Mouse (Mus musculus): Measurements from ENCODE around the gene Nkiras1. TPM values are rescaled to one million over a fixed set of nuclear protein-coding genes. Genes with fewer than 3 reads are reported as not detected.
A peak's percentile ranks its signal among the peaks of the same experiment; 100 is the strongest.
"Not testable (repeated sequence)": the region's sequence is repeated elsewhere in the genome, so short reads cannot be mapped to it uniquely, and the experiment has no call there.

The Nkiras1 gene
- polyA plus RNA-seq (2012; rRNA removed): 1.2 and 1.3 TPM in 2 replicates

DNA sequence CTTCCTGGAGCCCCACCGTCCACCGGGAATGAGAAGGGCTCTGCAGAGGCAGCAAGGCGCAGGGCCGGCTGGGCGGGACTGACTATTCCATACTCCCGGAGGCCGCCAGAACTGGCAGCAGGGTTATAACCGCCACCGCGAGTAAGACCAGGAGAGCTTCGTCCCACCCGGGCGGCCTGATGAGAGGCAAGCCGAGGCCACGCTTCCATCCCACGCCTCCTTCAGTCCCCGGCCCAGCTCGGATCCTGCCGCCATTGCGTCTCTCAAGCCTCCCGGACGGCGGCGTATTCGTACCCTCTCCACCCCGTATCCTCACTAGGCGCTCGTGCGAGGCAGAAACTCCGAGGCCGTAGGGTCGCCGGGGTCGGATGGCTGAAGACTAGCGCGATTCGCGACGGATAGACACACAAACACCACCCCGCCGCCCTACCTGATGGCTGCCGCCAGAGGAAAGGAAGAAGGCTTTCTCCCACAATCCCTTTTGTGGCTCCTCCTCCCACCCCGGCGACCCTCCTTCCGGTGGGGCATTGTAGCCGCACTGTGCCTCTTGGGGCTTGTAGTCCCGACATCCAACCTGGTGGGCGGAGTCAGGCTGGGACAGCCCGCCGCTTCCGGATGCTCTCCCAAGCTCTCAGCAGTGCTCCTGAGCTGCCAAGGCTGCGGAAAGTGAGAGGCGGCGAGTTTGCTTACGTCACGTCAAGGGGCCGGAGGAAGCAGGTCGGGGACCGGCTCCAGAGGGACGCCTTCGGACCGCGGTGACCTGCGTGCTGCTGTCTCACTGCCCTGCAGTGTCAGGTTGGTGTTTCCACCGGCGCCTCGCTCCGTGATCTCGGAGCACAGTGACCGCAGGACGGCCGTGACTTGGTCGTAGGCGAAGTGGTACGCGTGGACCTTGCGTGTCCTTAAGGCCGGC, at the start of gene Nkiras1, which contains the start of gene Rpl15:
Gene Nkiras1 (plus strand): TSS at position 608 of the 913 bp plus-strand sequence.
Gene Rpl15 (minus strand): TSS at position 863 of the 913 bp plus-strand sequence.
- TF ChIP-seq POLR2A (IDR thresholded peaks at IDR 0.05; ENCODE audit: low read depth, low read length): peak; percentile 52
- TF ChIP-seq CTCF (IDR thresholded peaks at IDR 0.05; ENCODE audit: extremely low read depth, insufficient read depth, insufficient read length, insufficient replicate concordance): no peak
- peak within 1 kb of the TSS; percentile 87 for H3K4me3 ChIP-seq (ENCODE audit: extremely low read depth, insufficient read depth, insufficient read length)
- peak within 1 kb of the TSS; percentile 68 for H3K27ac ChIP-seq (ENCODE audit: insufficient read depth, low read length)
- H3K4me1 ChIP-seq (ENCODE audit: control insufficient read depth, insufficient read depth, insufficient read length): no peaks in the 10 kb centered on the region
- peak; percentile 89 to 97 for DNase-seq (ENCODE audit: low read depth in 1 of 2, low spot score in 2 of 2)
- H3K36me3 ChIP-seq (ENCODE audit: control insufficient read depth, insufficient read depth, low read length): peaks cover 12% of the 10 kb centered on the region
- WGBS: under 1% methylated on average over 76 of the region's 78 CpGs
- no peaks in the 10 kb centered on the region for H3K27me3 ChIP-seq (ENCODE audit: control insufficient read depth, insufficient read depth, low read length)

GRCm38 (mm10) chr14:18221977-18222376, 49.0 kb upstream of the Nkiras1 start:
- 94% methylated on average over 6 of the region's 6 CpGs for WGBS
- Histone ChIP-seq H3K27ac (ENCODE audit: insufficient read depth, low read length) (no peak overlapping the region), H3K4me3 (ENCODE audit: extremely low read depth, insufficient read depth, insufficient read length) (no peak overlapping the region), H3K36me3 (ENCODE audit: control insufficient read depth, insufficient read depth, low read length) (no peaks in the 10 kb centered on the region), H3K4me1 (ENCODE audit: control insufficient read depth, insufficient read depth, insufficient read length) (no peaks in the 10 kb centered on the region), H3K27me3 (ENCODE audit: control insufficient read depth, insufficient read depth, low read length) (no peaks in the 10 kb centered on the region)
- no peak for TF ChIP-seq POLR2A (IDR thresholded peaks at IDR 0.05; ENCODE audit: low read depth, low read length)
- TF ChIP-seq CTCF (IDR thresholded peaks at IDR 0.05; ENCODE audit: extremely low read depth, insufficient read depth, insufficient read length, insufficient replicate concordance): no peak
- no peak for DNase-seq (ENCODE audit: low read depth in 1 of 2, low spot score in 2 of 2)

GRCm38 (mm10) chr14:18225431-18225830, 45.5 kb upstream of the Nkiras1 start:
- not testable (repeated sequence) for H3K36me3 ChIP-seq (ENCODE audit: control insufficient read depth, insufficient read depth, low read length); H3K27me3 ChIP-seq (ENCODE audit: control insufficient read depth, insufficient read depth, low read length); H3K4me3 ChIP-seq (ENCODE audit: extremely low read depth, insufficient read depth, insufficient read length); H3K4me1 ChIP-seq (ENCODE audit: control insufficient read depth, insufficient read depth, insufficient read length); DNase-seq (ENCODE audit: low read depth in 1 of 2, low spot score in 2 of 2); H3K27ac ChIP-seq (ENCODE audit: insufficient read depth, low read length)
- WGBS: 95% methylated on average over 11 of the region's 11 CpGs

DNA sequence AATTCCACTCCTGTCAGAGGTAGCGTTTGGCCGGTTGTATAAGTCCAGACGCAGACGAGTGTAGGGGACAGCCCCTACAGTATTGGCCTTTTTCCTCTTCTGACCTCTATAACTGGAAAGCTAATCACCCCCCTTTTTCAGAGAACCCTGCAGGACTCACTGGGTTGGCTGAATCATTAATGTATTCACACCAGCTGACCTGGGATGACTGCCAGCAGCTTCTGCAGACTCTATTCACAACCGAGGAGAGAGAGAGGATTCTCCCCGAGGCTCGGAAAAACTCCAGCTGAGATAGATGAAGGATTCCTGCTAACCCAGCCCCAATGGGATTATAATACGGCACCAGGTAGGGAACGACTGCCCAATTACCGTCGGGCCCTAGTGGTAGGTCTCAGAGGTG, 44.8 kb upstream of the Nkiras1 start:
- not testable (repeated sequence) for DNase-seq (ENCODE audit: low read depth in 1 of 2, low spot score in 2 of 2); H3K36me3 ChIP-seq (ENCODE audit: control insufficient read depth, insufficient read depth, low read length); H3K27me3 ChIP-seq (ENCODE audit: control insufficient read depth, insufficient read depth, low read length); H3K4me3 ChIP-seq (ENCODE audit: extremely low read depth, insufficient read depth, insufficient read length); H3K27ac ChIP-seq (ENCODE audit: insufficient read depth, low read length); H3K4me1 ChIP-seq (ENCODE audit: control insufficient read depth, insufficient read depth, insufficient read length)
- WGBS: 91% methylated on average over 11 of the region's 11 CpGs

DNA sequence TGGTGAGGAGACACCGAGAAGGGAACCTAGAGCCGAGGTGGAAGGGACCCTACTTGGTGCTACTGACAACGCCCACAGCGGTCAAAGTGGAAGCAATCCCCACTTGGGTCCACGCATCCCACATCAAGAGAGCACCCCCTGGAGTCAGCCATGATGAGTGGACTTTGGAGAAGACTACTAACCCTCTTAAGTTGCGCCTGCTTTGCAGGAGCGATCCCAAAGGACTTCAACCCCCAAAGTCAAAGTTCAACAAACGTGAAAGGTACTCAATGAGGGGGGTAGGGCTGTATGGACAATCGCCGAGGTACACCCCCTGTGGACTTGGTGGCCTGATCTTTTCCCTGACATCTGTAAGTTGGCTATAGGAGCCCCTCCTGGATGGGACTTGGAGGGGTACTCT, 41.2 kb upstream of the Nkiras1 start:
- DNase-seq (ENCODE audit: low read depth in 1 of 2, low spot score in 2 of 2); H3K4me1 ChIP-seq (ENCODE audit: control insufficient read depth, insufficient read depth, insufficient read length): not testable (repeated sequence)
- 91% methylated on average over 10 of the region's 10 CpGs for WGBS

DNA sequence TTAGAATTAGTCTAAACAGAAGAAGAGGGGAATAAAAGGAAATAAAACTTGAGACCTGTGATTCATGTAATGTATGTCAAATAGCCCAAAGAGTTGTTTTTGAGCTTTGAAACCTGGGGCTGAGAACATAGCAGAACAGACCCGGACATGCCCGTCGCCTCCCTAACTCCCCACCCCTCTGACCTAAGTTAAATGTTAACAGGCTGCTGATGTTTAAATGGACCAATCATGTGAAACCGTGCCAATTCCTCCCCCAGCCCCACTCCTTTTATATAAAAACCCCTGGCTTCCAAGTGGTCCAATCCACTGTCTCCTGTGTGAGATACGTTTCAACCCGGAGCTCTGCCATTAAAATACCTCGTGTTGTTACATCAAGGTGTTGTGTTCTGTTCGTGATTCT, 39.1 kb upstream of the Nkiras1 start:
- H3K27ac ChIP-seq (ENCODE audit: insufficient read depth, low read length); H3K4me1 ChIP-seq (ENCODE audit: control insufficient read depth, insufficient read depth, insufficient read length); H3K27me3 ChIP-seq (ENCODE audit: control insufficient read depth, insufficient read depth, low read length); H3K36me3 ChIP-seq (ENCODE audit: control insufficient read depth, insufficient read depth, low read length); DNase-seq (ENCODE audit: low read depth in 1 of 2, low spot score in 2 of 2); H3K4me3 ChIP-seq (ENCODE audit: extremely low read depth, insufficient read depth, insufficient read length): not testable (repeated sequence)
- 93% methylated on average over 8 of the region's 8 CpGs for WGBS

More for the DNA sequence above, 41.2 kb upstream of the Nkiras1 start:
- not testable (repeated sequence) for H3K27ac ChIP-seq (ENCODE audit: insufficient read depth, low read length); H3K36me3 ChIP-seq (ENCODE audit: control insufficient read depth, insufficient read depth, low read length); H3K4me3 ChIP-seq (ENCODE audit: extremely low read depth, insufficient read depth, insufficient read length); H3K27me3 ChIP-seq (ENCODE audit: control insufficient read depth, insufficient read depth, low read length)

DNA sequence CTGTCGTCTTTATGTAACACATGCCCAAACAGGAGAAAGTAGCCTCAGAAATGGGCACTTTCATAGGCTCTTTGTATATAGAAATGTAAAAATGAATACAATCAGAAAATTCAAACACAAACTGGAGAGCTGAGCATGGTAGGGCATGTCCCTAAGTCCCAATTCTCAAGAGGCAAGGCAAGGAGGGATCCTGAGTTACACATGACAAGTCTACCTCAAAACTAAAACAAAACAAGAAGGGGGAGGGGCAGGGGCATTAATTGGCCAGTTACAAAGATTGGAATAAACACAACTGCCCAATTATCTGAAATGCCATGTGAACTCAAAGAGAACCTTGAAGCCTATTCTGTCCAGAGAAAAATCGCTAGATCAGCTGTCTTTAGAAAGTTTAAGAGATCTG, 37.9 kb upstream of the Nkiras1 start:
- TF ChIP-seq POLR2A (IDR thresholded peaks at IDR 0.05; ENCODE audit: low read depth, low read length) (no peak), CTCF (IDR thresholded peaks at IDR 0.05; ENCODE audit: extremely low read depth, insufficient read depth, insufficient read length, insufficient replicate concordance) (no peak)
- H3K4me3 ChIP-seq (ENCODE audit: extremely low read depth, insufficient read depth, insufficient read length): no peak overlapping the region
- no peak overlapping the region for H3K27ac ChIP-seq (ENCODE audit: insufficient read depth, low read length)
- H3K36me3 ChIP-seq (ENCODE audit: control insufficient read depth, insufficient read depth, low read length): no peaks in the 10 kb centered on the region
- peaks cover 3% of the 10 kb centered on the region; the same call in 1 of the 2 replicates for H3K4me1 ChIP-seq (ENCODE audit: control insufficient read depth, insufficient read depth, insufficient read length)
- no peaks in the 10 kb centered on the region for H3K27me3 ChIP-seq (ENCODE audit: control insufficient read depth, insufficient read depth, low read length)
- no peak for DNase-seq (ENCODE audit: low read depth in 1 of 2, low spot score in 2 of 2)
- WGBS: 86% methylated on average over 2 of the region's 2 CpGs

Measured in spleen, adult 2 months (tissue).